Mouse (Mus musculus) lung, embryonic 15.5 days (tissue): ENCODE results near the gene Igsf8. TPM values are rescaled to one million over a fixed set of nuclear protein-coding genes. Genes with fewer than 3 reads are reported as not detected.

ENCODE experiments used
- ATAC-seq: fragments of 200-750 bp; cut with Nextera tagmentation; 2 replicates; pipeline ENCODE4 v1.8.0; 2017; ENCODE audit warnings: moderate number of reproducible peaks, borderline replicate concordance; ENCODE audit not compliant: low FRiP score, low TSS enrichment; ENCODE audit errors: extremely low read depth
- H3K27ac ChIP-seq: fragments of 300-500 bp; sonication (generic); 2 replicates; pipeline ENCODE4 v1.5.1; 2015; ENCODE audit warnings: moderate library complexity, mild to moderate bottlenecking, inconsistent platforms
- H3K27me3 ChIP-seq: fragments of 300-500 bp; sonication (generic); 2 replicates; pipeline ENCODE4 v1.6.1; 2015; ENCODE audit warnings: inconsistent platforms
- H3K36me3 ChIP-seq: fragments of 300-500 bp; sonication (generic); 2 replicates; pipeline ENCODE4 v1.6.1; 2015; ENCODE audit warnings: inconsistent platforms
- H3K4me1 ChIP-seq: fragments of 300-500 bp; sonication (generic); 2 replicates; pipeline ENCODE4 v1.6.1; 2015; ENCODE audit warnings: inconsistent platforms
- H3K4me2 ChIP-seq: fragments of 300-500 bp; sonication (generic); 2 replicates; pipeline ENCODE4 v1.6.1; 2015; ENCODE audit warnings: inconsistent platforms, mild to moderate bottlenecking, moderate library complexity
- H3K4me3 ChIP-seq: fragments of 300-500 bp; sonication (generic); 2 replicates; pipeline ENCODE4 v1.5.1; 2015; ENCODE audit warnings: mild to moderate bottlenecking, inconsistent platforms
- H3K9ac ChIP-seq: fragments of 300-500 bp; sonication (generic); 2 replicates; pipeline ENCODE4 v1.6.1; 2015; ENCODE audit warnings: inconsistent platforms
- H3K9me3 ChIP-seq: fragments of 300-500 bp; sonication (generic); 2 replicates; pipeline ENCODE4 v1.6.1; 2016; ENCODE audit warnings: inconsistent platforms
- WGBS: fragments of 180-500 bp; shearing (Covaris S2); methylation state at CpG from one replicate; pipeline ENCODE4 v1.1.7; 2015; 5-methylcytosine and 5-hydroxymethylcytosine counted together
- polyA plus RNA-seq: library from polyadenylated mRNA; unstranded; fragments of >200 nt; fragmentation: Nextera tagmentation; extraction: Ambion mirVana; gene quantifications from 2 replicates; pipeline ENCODE4 v1.2.1, GENCODE M21; 2015

Gene Igsf8
- polyA plus RNA-seq, 1 experiment from 2014 or later = 46.2 TPM

- Histone ChIP-seq H3K27ac (no peak overlapping the region), H3K9me3 (no peaks in the 10 kb centered on the region), H3K4me2 (no peak overlapping the region), H3K36me3 (no peaks in the 10 kb centered on the region), H3K4me3 (no peak overlapping the region), H3K4me1 (peaks cover 10% of the 10 kb centered on the region; the same call in 1 of the 2 replicates), H3K9ac (no peak overlapping the region), H3K27me3 (peaks cover 66% of the 10 kb centered on the region)
- 73% methylated on average over 3 of the region's 3 CpGs for WGBS
- no peak for ATAC-seq
Measured at GRCm38 (mm10) chr1:172328041-172328440, 66.6 kb downstream of the Igsf8 start.

DNA sequence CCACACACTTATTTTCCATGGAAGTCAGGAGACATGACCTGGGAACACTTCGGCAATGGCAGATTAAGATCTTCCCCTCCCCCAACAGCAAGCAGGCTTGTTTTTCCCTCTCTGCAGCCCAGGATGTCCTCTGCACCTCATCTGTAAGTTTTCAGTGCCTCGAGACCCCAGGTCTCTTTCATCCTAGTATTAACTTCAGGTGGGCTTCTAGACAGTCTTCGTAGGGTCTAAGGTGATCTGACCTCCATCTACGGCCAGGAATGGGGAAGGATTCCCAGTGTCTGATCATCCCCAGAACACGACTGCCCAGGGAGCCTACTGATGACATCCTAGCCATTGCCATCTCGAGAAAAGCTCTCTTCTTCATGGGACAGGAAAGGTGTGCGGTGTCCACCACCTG is 67.0 kb downstream of the Igsf8 start:
- 64% methylated on average over 7 of the region's 7 CpGs for WGBS

DNA sequence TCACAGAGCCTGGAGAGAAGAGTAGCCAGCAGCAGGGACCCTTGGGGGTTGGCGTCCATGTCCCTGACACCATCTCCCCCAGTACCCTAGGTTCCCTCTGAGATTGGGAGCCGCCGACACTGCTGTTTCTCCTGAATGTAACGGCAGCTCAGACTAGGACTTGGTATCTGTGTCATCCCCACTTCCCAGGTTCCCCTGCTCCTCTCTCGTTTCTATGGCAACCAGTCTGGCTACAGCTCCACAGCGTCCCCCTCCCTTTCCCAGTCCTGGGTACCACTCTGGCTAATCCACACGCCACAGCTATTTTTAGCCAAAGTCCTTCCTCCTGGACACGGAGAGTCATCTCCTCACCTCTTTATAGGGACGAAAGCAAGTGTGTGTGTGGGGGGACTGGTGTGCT is 67.7 kb downstream of the Igsf8 start, which contains the start of gene Kcnj9:
Kcnj9 (minus strand) TSS at position 188 of the 400 bp plus-strand sequence.
- Histone ChIP-seq H3K4me3 (no peak within 1 kb of the TSS), H3K27ac (no peak within 1 kb of the TSS), H3K36me3 (no peaks in the 10 kb centered on the region), H3K4me1 (peaks cover 10% of the 10 kb centered on the region; the same call in 1 of the 2 replicates), H3K9me3 (no peaks in the 10 kb centered on the region), H3K27me3 (peaks cover 66% of the 10 kb centered on the region), H3K4me2 (no peak within 1 kb of the TSS), H3K9ac (no peak within 1 kb of the TSS)
- 22% methylated on average over 9 of the region's 9 CpGs for WGBS
- no peak for ATAC-seq

More for the DNA sequence above, 67.0 kb downstream of the Igsf8 start:
- H3K9me3 ChIP-seq = no peaks in the 10 kb centered on the region
- H3K4me3 ChIP-seq = no peak overlapping the region
- H3K4me1 ChIP-seq = peaks cover 10% of the 10 kb centered on the region; the same call in 1 of the 2 replicates
- no peak overlapping the region for H3K4me2 ChIP-seq
- no peak overlapping the region for H3K9ac ChIP-seq
- no peak overlapping the region for H3K27ac ChIP-seq
- peaks cover 66% of the 10 kb centered on the region for H3K27me3 ChIP-seq
- no peaks in the 10 kb centered on the region for H3K36me3 ChIP-seq
- no peak for ATAC-seq

DNA sequence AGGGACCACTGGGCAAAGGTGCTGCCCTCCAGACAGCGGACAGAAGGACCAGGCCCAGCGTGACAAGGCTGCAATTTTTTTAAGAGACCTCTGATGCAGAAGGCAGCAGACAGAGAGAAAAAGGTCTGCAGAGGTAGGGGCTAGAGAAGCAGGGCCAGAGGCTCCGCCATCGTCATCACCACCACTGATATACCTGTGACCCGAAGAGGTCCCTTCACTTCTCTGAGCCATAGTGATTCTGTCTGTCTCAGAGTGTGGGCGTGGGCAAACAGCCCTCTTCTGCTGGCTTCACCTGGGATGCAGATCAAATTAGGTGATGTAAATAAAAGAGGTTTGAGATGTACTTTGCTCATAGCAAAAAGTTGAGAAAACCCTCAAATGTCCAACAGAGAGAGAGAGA is 68.2 kb downstream of the Igsf8 start:
- Histone ChIP-seq H3K27ac (no peak overlapping the region), H3K9ac (no peak overlapping the region), H3K4me3 (no peak overlapping the region), H3K4me2 (no peak overlapping the region), H3K4me1 (peaks cover 10% of the 10 kb centered on the region; the same call in 1 of the 2 replicates), H3K36me3 (no peaks in the 10 kb centered on the region), H3K27me3 (peaks cover 66% of the 10 kb centered on the region), H3K9me3 (no peaks in the 10 kb centered on the region)
- WGBS = 66% methylated on average over 6 of the region's 6 CpGs
- ATAC-seq = no peak

DNA sequence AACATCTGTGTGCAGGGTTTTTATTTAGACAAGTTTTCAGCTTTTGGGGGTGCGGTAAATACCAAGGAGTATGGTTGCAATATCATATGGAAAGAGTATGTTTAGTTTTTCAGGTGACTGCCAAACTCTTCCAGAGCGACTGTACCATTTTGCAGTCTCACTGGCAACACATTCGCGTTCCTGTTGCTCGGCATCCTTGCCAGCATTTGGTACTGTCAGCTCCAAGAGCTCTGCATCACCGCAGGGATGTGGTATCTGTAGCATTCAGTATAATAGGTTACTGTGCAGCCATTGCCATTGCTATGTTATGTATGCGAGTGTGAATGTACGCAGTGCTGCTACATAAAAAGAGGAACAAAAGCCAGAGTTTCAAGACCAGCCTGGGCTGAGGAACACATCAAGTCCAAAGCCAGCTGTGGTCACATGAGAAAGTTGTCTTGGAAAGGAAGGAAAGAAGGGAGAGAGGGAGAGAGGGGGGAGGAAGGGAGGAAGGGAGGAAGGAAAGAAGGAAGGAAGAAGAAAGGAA is 70.0 kb downstream of the Igsf8 start:
- no peak overlapping the region for H3K9ac ChIP-seq
- no peak overlapping the region for H3K27ac ChIP-seq
- H3K27me3 ChIP-seq = peaks cover 49% of the 10 kb centered on the region
- ATAC-seq = no peak
- H3K4me1 ChIP-seq = peaks cover under 1% of the 10 kb centered on the region; the same call in 1 of the 2 replicates
- H3K4me2 ChIP-seq = no peak overlapping the region
- H3K36me3 ChIP-seq = no peaks in the 10 kb centered on the region
- no peak overlapping the region for H3K4me3 ChIP-seq
- H3K9me3 ChIP-seq = no peaks in the 10 kb centered on the region
- 73% methylated on average over 8 of the region's 8 CpGs for WGBS

GRCm38 (mm10) chr1:172332925-172333324 is 71.5 kb downstream of the Igsf8 start:
- WGBS = 48% methylated on average over 2 of the region's 2 CpGs
- Histone ChIP-seq H3K36me3 (no peaks in the 10 kb centered on the region), H3K27ac (no peak overlapping the region), H3K4me3 (no peak overlapping the region), H3K27me3 (peaks cover 36% of the 10 kb centered on the region), H3K4me1 (no peaks in the 10 kb centered on the region), H3K9me3 (no peaks in the 10 kb centered on the region), H3K4me2 (no peak overlapping the region), H3K9ac (no peak overlapping the region)
- no peak for ATAC-seq

DNA sequence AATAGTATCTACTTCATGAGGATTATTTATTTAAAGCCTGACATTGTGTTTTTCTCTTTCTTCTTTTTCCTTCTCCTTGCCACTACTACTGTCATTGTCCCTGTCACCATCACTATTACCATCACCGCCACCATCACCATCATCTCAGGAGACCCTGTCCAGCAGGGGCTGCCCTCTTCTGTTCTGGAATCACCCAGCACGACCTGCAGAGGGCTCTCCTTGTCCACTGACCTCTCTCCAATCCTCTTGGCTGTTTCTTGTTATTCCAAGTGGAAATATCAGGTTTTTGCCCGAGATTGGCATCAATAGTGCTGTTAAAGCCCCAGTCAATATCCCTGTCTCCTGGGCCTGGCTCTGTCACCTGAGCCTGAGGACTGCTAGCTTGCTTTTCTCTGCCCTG is 72.1 kb downstream of the Igsf8 start:
- no peak overlapping the region for H3K27ac ChIP-seq
- ATAC-seq = no peak
- H3K9me3 ChIP-seq = no peaks in the 10 kb centered on the region
- no peaks in the 10 kb centered on the region for H3K36me3 ChIP-seq
- H3K4me2 ChIP-seq = no peak overlapping the region
- peaks cover 33% of the 10 kb centered on the region for H3K27me3 ChIP-seq
- whole genome bisulfite sequencing = 19% methylated on average over 3 of the region's 3 CpGs
- no peaks in the 10 kb centered on the region for H3K4me1 ChIP-seq
- H3K9ac ChIP-seq = no peak overlapping the region
- H3K4me3 ChIP-seq = no peak overlapping the region

DNA sequence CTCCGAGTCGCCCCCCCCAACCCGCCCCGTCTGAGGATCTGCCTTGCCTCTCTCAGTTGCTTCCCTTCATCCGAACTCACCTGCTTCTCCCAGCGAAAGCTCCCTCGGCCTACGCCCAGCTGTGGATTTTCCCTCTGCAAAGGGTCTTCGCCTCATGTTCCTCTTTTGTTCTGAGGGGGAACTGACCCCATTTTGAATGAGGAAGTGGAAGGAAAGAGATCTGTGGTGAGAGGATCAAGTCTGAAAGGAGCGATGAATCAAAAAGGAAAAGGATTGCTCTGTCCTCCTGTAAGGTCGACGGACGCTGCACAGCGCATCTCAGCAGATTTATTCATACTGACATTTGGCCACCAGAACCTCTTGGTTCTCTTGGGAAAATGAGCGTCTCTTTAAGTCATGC is 74.4 kb downstream of the Igsf8 start:
- ATAC-seq = no peak
- Histone ChIP-seq H3K4me1 (peaks cover 5% of the 10 kb centered on the region), H3K9ac (no peak overlapping the region), H3K27ac (no peak overlapping the region), H3K4me3 (no peak overlapping the region), H3K36me3 (no peaks in the 10 kb centered on the region), H3K4me2 (no peak overlapping the region), H3K9me3 (no peaks in the 10 kb centered on the region), H3K27me3 (peaks cover 29% of the 10 kb centered on the region; the same call in 1 of the 2 replicates)
- WGBS = 73% methylated on average over 15 of the region's 15 CpGs

DNA sequence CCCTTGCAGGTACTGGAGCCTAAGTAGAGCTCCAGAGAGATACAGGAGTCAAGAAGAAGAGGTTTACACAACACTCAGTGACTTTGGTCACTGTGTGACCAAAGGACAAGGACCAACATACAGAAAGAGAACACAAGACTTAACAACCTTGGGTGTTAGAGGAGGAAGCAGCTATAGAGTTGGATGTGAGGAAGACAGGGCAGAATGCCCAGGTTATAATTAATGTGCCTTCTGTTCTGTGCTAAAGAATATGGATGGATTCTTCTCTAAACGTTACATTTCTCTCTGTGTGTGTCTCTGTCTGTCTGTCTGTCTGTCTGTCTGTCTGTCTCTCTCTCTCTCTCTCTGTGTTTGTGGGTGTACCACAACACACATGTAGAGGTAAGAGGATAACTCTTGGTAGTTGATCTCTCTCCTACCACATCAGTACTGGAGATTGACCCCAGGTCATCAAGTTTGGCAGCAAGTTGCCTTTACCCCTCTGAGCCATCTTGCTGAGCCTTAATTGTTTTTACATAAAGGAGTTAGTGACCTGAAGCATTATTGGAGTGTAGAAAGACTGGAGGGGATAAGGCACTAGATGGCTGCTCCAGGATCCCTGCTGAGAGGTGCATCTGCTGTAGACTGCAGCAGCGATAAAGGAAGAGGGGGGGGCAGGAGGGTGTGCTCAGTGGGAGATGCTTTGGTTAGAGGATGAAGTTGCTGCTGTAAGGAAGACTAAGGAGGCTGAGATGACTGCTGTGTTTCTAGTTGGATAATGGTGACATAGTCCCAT is 76.2 kb downstream of the Igsf8 start:
- Histone ChIP-seq H3K9ac (no peak overlapping the region), H3K4me2 (no peak overlapping the region), H3K4me3 (no peak overlapping the region), H3K4me1 (peaks cover 12% of the 10 kb centered on the region), H3K36me3 (no peaks in the 10 kb centered on the region), H3K9me3 (no peaks in the 10 kb centered on the region), H3K27me3 (peaks cover 35% of the 10 kb centered on the region), H3K27ac (no peak overlapping the region)
- WGBS = 43% methylated on average over 2 of the region's 2 CpGs
- no peak for ATAC-seq

DNA sequence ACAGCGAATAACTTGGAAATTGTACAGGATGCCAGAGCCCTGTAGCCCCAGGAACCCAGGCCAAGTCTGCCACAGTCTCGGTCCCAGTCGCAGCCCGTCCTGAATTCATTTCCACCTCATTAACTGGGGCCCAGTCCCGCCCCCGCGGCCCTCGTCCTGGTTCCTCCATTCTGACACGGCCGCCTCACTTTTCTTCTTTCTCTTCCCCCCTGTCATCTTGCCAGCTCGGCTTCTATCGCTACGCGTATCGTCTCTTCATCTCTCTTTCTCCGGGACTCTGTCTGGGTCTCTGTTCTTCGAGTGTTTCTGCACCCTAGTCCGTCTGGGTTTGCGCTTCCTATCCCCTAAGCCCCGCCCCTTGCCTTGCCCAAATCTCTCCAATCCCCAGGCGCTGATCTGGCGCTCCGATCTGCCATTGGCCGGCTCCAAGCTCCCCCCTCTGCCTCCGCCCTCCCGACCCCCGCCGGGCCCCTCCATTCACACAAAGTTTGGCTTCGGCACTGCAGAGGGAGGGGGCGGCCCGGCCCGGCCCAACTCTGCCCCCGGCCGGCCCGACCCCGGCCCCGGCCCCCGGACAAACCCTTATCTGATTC is 79.4 kb downstream of the Igsf8 start, which contains the start of gene Kcnj10:
Kcnj10 (plus strand) TSS at position 482 of the 593 bp plus-strand sequence.
- WGBS = 2% methylated on average over 38 of the region's 38 CpGs
- H3K4me1 ChIP-seq = peaks cover 20% of the 10 kb centered on the region
- peaks cover 38% of the 10 kb centered on the region for H3K27me3 ChIP-seq
- H3K9ac ChIP-seq = no peak within 1 kb of the TSS
- H3K27ac ChIP-seq = no peak within 1 kb of the TSS
- peak; percentile 90 for ATAC-seq
- H3K4me2 ChIP-seq = peak within 1 kb of the TSS; percentile 86
- H3K4me3 ChIP-seq = peak within 1 kb of the TSS; percentile 47
- H3K36me3 ChIP-seq = no peaks in the 10 kb centered on the region
- no peaks in the 10 kb centered on the region for H3K9me3 ChIP-seq

GRCm38 (mm10) chr1:172341386-172341785 is 79.9 kb downstream of the Igsf8 start:
- ATAC-seq = peak; percentile 48; the same call in 1 of the 2 replicates
- no peaks in the 10 kb centered on the region for H3K9me3 ChIP-seq
- H3K9ac ChIP-seq = no peak overlapping the region

DNA sequence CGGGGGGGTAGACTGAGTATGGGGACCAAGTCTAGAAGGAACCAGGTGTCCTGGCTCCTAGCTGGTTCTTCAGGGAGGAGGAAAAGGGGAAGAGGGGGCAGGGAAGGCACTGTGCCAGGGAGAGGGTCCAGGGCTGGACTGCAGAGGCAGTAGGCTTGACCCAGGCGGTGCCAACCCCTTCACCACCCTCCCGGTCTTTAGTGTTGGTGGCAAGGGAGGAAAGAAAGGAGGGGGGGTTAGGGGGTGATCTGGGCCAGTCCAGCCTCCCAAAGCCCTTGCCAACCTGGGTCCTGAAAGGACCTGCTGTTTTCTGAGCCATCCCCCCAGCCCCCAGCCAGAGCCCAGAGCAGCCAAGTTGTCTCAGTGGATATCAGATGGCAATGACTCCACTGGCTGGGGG is 81.3 kb downstream of the Igsf8 start:
- Histone ChIP-seq H3K27me3 (peaks cover 38% of the 10 kb centered on the region), H3K4me2 (no peak overlapping the region), H3K9me3 (no peaks in the 10 kb centered on the region), H3K36me3 (no peaks in the 10 kb centered on the region), H3K9ac (no peak overlapping the region), H3K27ac (no peak overlapping the region), H3K4me1 (peaks cover 20% of the 10 kb centered on the region), H3K4me3 (no peak overlapping the region)
- 84% methylated on average over 1 of the region's 3 CpGs for WGBS
- no peak for ATAC-seq

More at GRCm38 (mm10) chr1:172341386-172341785, 79.9 kb downstream of the Igsf8 start:
- Histone ChIP-seq H3K27ac (no peak overlapping the region), H3K4me2 (peak overlapping the region; percentile 86), H3K27me3 (peaks cover 38% of the 10 kb centered on the region), H3K4me1 (peaks cover 20% of the 10 kb centered on the region), H3K4me3 (peak overlapping the region; percentile 47), H3K36me3 (no peaks in the 10 kb centered on the region)
- 9% methylated on average over 10 of the region's 10 CpGs for WGBS
